ENCODE assay signal across 31 mouse cellular contexts in the genomic region with DNA sequence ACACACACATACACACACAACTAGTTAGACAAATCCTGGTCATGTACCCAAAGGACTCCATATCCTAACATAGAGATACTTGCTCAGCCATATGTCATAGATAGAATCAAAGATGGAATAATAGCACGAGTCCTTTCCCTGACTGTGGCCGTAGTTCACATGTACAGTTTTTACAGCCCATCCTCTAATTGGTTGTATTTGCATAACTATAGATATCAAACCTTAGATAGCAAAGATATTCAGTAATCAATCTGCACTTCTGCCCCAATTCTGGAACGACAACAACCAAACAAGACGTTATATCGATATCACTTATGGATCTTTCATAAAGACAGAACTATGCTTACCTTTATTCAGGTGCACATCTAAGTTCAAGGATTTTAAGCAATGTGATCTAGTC. TPM values are rescaled to one million over a fixed set of nuclear protein-coding genes. Genes with fewer than 3 reads are reported as not detected.
DNase-seq lines count a peak whose midpoint lies in the region; ATAC-seq and TF ChIP-seq lines count a peak whose summit lies in the region.
"Not testable (repeated sequence)": the region's sequence is repeated elsewhere in the genome, so short reads cannot be mapped to it uniquely, and the experiment has no call there.
"Had no signal": no experiment of that assay in that cellular context is flagged by ENCODE, and none has a peak within 500 bp of the region (broad histone marks: within the 10 kb centered on the region; RNA-seq: fewer than 3 reads in every experiment).

No protein-coding gene starts in this region.

- H3K9ac ChIP-seq in hindbrain, postnatal 0 days (replicated peaks; ENCODE audit: low read length); midbrain, embryonic 11.5 days (ENCODE audit: low read length): not testable (repeated sequence)

- H3K4me3 ChIP-seq in hindbrain, postnatal 0 days (ENCODE audit: low read length); midbrain, embryonic 11.5 days (ENCODE audit: low read depth, low read length): not testable (repeated sequence)

- H3K27me3 ChIP-seq in hindbrain, postnatal 0 days (ENCODE audit: insufficient read depth, low read length); midbrain, embryonic 11.5 days (ENCODE audit: control insufficient read depth, insufficient read depth, low read length): not testable (repeated sequence)

- H3K4me2 ChIP-seq in hindbrain, postnatal 0 days (ENCODE audit: low read depth, low read length); midbrain, embryonic 11.5 days: not testable (repeated sequence)

- not testable (repeated sequence) for H3K27ac ChIP-seq in hindbrain, postnatal 0 days; midbrain, embryonic 11.5 days (ENCODE audit: low read depth, low read length)

- WGBS in hindbrain, postnatal 0 days: 94% methylated on average over 5 of the region's 5 CpGs
- WGBS in midbrain, embryonic 11.5 days: 95% methylated on average over 5 of the region's 5 CpGs

- not testable (repeated sequence) for ATAC-seq in hindbrain, postnatal 0 days; midbrain, embryonic 11.5 days (ENCODE audit: low FRiP score)

- not testable (repeated sequence) for H3K36me3 ChIP-seq in hindbrain, postnatal 0 days (ENCODE audit: insufficient read depth, low read length)
- peaks cover 19% of the 10 kb centered on the region for H3K36me3 ChIP-seq in midbrain, embryonic 11.5 days (ENCODE audit: control insufficient read depth, insufficient read depth, low read length)

- TF ChIP-seq CTCF in hindbrain, postnatal 0 days (IDR thresholded peaks at IDR 0.05; ENCODE audit: low read depth): not testable (repeated sequence)

- H3K4me1 ChIP-seq in hindbrain, postnatal 0 days (ENCODE audit: insufficient read depth, low read length); midbrain, embryonic 11.5 days (ENCODE audit: control insufficient read depth, insufficient read depth, low read length): not testable (repeated sequence)

- peaks cover 11% of the 10 kb centered on the region for H3K9me3 ChIP-seq in hindbrain, postnatal 0 days (ENCODE audit: low read length)
- peaks cover 28% of the 10 kb centered on the region for H3K9me3 ChIP-seq in midbrain, embryonic 11.5 days (ENCODE audit: control insufficient read depth, low read length)

- DNase-seq in CD4-positive helper T cell, adult 2 months (ENCODE audit: low read depth, low spot score): peak; percentile 8
- DNase-seq in MN1 (ENCODE audit: low spot score): peak; percentile 13
- peak; percentile 30 for DNase-seq in cerebellum, adult 9-10 months
- DNase-seq in embryo, embryonic 9.5 days (ENCODE audit: extremely low spot score): peak; percentile 0
- peak; percentile 1 for DNase-seq in hindbrain, postnatal 0 days (ENCODE audit: low spot score)
- DNase-seq in midbrain, embryonic 11.5 days (ENCODE audit: low spot score, missing footprints): peak; percentile 60
- peak; percentile 4 for DNase-seq in retina, postnatal 1 day
- peak; percentile 1 for DNase-seq in yolk sac, embryonic 10.5 days (ENCODE audit: low spot score)

RNA-seq across cellular contexts. Expression of gene Gm21860, which starts 9.4 kb away (rescaled TPM):
- total RNA-seq in hindbrain, postnatal 0 days (2014; rRNA removed): not detected in 2 replicates
- polyA plus RNA-seq in hindbrain, postnatal 0 days (2015; fragmentation: Nextera tagmentation; extraction: Ambion mirVana): not detected in 2 replicates
- not detected in 2 replicates for polyA plus RNA-seq in midbrain, embryonic 11.5 days (2014; fragmentation: Nextera tagmentation; extraction: Ambion mirVana)
- total RNA-seq: adrenal gland, adult 18-20 months; adrenal gland, postnatal 10 days; adrenal gland, postnatal 36 days; forebrain, postnatal 0 days; G1E; gastrocnemius, adult 8-10 months; gastrocnemius, postnatal 25 days; heart, adult 2 months; heart, postnatal 14 days; heart, postnatal 4 days had no signal
- polyA plus RNA-seq: CD4-positive, CD25-positive, alpha-beta regulatory T cell, adult 4 months; cortical plate, adult 2 months; embryonic facial prominence, embryonic 12.5 days; embryonic facial prominence, embryonic 15.5 days; forebrain, embryonic 11.5 days; forebrain, embryonic 14.5 days; forebrain, postnatal 0 days; G1E; gonadal fat pad, adult 2 months; heart, adult 2 months; heart, embryonic 10.5 days; heart, embryonic 13.5 days; heart, embryonic 16.5 days; hindbrain, embryonic 11.5 days; hindbrain, embryonic 14.5 days; intestine, embryonic 15.5 days had no signal

RNA-seq across cellular contexts. Expression of gene Gm47283, which starts 39.3 kb away (rescaled TPM):
- total RNA-seq in hindbrain, postnatal 0 days (2014; rRNA removed): not detected in 2 replicates
- not detected in 2 replicates for polyA plus RNA-seq in hindbrain, postnatal 0 days (2015; fragmentation: Nextera tagmentation; extraction: Ambion mirVana)
- polyA plus RNA-seq in midbrain, embryonic 11.5 days (2014; fragmentation: Nextera tagmentation; extraction: Ambion mirVana): not detected in 2 replicates
- total RNA-seq: adrenal gland, adult 18-20 months; adrenal gland, postnatal 10 days; adrenal gland, postnatal 36 days; forebrain, postnatal 0 days; G1E; gastrocnemius, adult 8-10 months; gastrocnemius, postnatal 25 days; heart, adult 2 months; heart, postnatal 14 days; heart, postnatal 4 days had no signal
- polyA plus RNA-seq: CD4-positive, CD25-positive, alpha-beta regulatory T cell, adult 4 months; cortical plate, adult 2 months; embryonic facial prominence, embryonic 12.5 days; embryonic facial prominence, embryonic 15.5 days; forebrain, embryonic 11.5 days; forebrain, embryonic 14.5 days; forebrain, postnatal 0 days; G1E; gonadal fat pad, adult 2 months; heart, adult 2 months; heart, embryonic 10.5 days; heart, embryonic 13.5 days; heart, embryonic 16.5 days; hindbrain, embryonic 11.5 days; hindbrain, embryonic 14.5 days; intestine, embryonic 15.5 days had no signal

Comparison
In these comparisons a context has a peak if more than half of its experiments do, and no peak if none do; other contexts are left out.
1. DNase-seq: peak in every context shown above with its lines; median percentile 60 in midbrain, embryonic 11.5 days; 30 in cerebellum, adult 9-10 months; 13 in MN1; 8 in CD4-positive helper T cell, adult 2 months; 4 in retina, postnatal 1 day; 1 in hindbrain, postnatal 0 days; 1 in yolk sac, embryonic 10.5 days; 0 in embryo, embryonic 9.5 days.